Mouse (Mus musculus): Measurements from ENCODE around the gene Timm17b. TPM values are rescaled to one million over a fixed set of nuclear protein-coding genes. Genes with fewer than 3 reads are reported as not detected.

Gene Timm17b
- polyA plus RNA-seq, 1 experiment from 2014 or later: 173 TPM

Other genes with a start within 250 kb of the Timm17b start
- 9.9 and 11.8 TPM in 2 replicates for gene Prickle3, start 242.1 kb upstream of the Timm17b start, polyA plus RNA-seq (2015; fragmentation: Nextera tagmentation; extraction: Ambion mirVana)
- 100 and 115 TPM in 2 replicates for gene Plp2, start 228.0 kb upstream of the Timm17b start, polyA plus RNA-seq (2015; fragmentation: Nextera tagmentation; extraction: Ambion mirVana)
- gene Magix, start 218.1 kb upstream of the Timm17b start, polyA plus RNA-seq (2015; fragmentation: Nextera tagmentation; extraction: Ambion mirVana): 0.66 TPM in 1 of 2 replicates, not detected in the other
- gene Gpkow, start 202.2 kb upstream of the Timm17b start, polyA plus RNA-seq (2015; fragmentation: Nextera tagmentation; extraction: Ambion mirVana): 37.2 and 40.6 TPM in 2 replicates
- gene Wdr45, start 185.0 kb upstream of the Timm17b start, polyA plus RNA-seq (2015; fragmentation: Nextera tagmentation; extraction: Ambion mirVana): 37.7 and 40.1 TPM in 2 replicates
- not detected in 2 replicates for gene Gm45208, start 177.1 kb upstream of the Timm17b start, polyA plus RNA-seq (2015; fragmentation: Nextera tagmentation; extraction: Ambion mirVana)
- gene Praf2, start 170.9 kb upstream of the Timm17b start, polyA plus RNA-seq (2015; fragmentation: Nextera tagmentation; extraction: Ambion mirVana): 73.1 and 75.9 TPM in 2 replicates
- gene Ccdc120, start 148.5 kb upstream of the Timm17b start, polyA plus RNA-seq (2015; fragmentation: Nextera tagmentation; extraction: Ambion mirVana): 17.7 and 22.4 TPM in 2 replicates
- 28.5 and 28.7 TPM in 2 replicates for gene Tfe3, start 136.8 kb upstream of the Timm17b start, polyA plus RNA-seq (2015; fragmentation: Nextera tagmentation; extraction: Ambion mirVana)
- gene Gripap1, start 109.6 kb upstream of the Timm17b start, polyA plus RNA-seq (2015; fragmentation: Nextera tagmentation; extraction: Ambion mirVana): 49.8 and 50.1 TPM in 2 replicates
- gene Kcnd1, start 77.1 kb upstream of the Timm17b start, polyA plus RNA-seq (2015; fragmentation: Nextera tagmentation; extraction: Ambion mirVana): 1.3 and 2.3 TPM in 2 replicates
- 47.9 and 51.4 TPM in 2 replicates for gene Otud5, start 58.0 kb upstream of the Timm17b start, polyA plus RNA-seq (2015; fragmentation: Nextera tagmentation; extraction: Ambion mirVana)
- gene Pim2, start 21.1 kb upstream of the Timm17b start, polyA plus RNA-seq (2015; fragmentation: Nextera tagmentation; extraction: Ambion mirVana): 4.4 and 5.9 TPM in 2 replicates
- gene Slc35a2, start 15.3 kb upstream of the Timm17b start, polyA plus RNA-seq (2015; fragmentation: Nextera tagmentation; extraction: Ambion mirVana): 37.3 and 44.0 TPM in 2 replicates
- 155 and 156 TPM in 2 replicates for gene Pqbp1, start 88 bp upstream of the Timm17b start, polyA plus RNA-seq (2015; fragmentation: Nextera tagmentation; extraction: Ambion mirVana)
- gene Gm10491, start 8.5 kb downstream of the Timm17b start, polyA plus RNA-seq (2015; fragmentation: Nextera tagmentation; extraction: Ambion mirVana): not detected in 2 replicates
- gene Gm10490, start 10.2 kb downstream of the Timm17b start, polyA plus RNA-seq (2015; fragmentation: Nextera tagmentation; extraction: Ambion mirVana): not detected in 2 replicates
- 2.0 and 3.1 TPM in 2 replicates for gene Pcsk1n, start 20.5 kb downstream of the Timm17b start, polyA plus RNA-seq (2015; fragmentation: Nextera tagmentation; extraction: Ambion mirVana)
- gene Eras, start 29.2 kb downstream of the Timm17b start, polyA plus RNA-seq (2015; fragmentation: Nextera tagmentation; extraction: Ambion mirVana): not detected in 2 replicates
- gene Hdac6, start 48.5 kb downstream of the Timm17b start, polyA plus RNA-seq (2015; fragmentation: Nextera tagmentation; extraction: Ambion mirVana): 41.8 TPM in 2 replicates
- 1.6 and 2.0 TPM in 2 replicates for gene Gata1, start 78.7 kb downstream of the Timm17b start, polyA plus RNA-seq (2015; fragmentation: Nextera tagmentation; extraction: Ambion mirVana)
- gene Glod5, start 119.1 kb downstream of the Timm17b start, polyA plus RNA-seq (2015; fragmentation: Nextera tagmentation; extraction: Ambion mirVana): not detected in 2 replicates
- 64.7 and 68.5 TPM in 2 replicates for gene Suv39h1, start 175.4 kb downstream of the Timm17b start, polyA plus RNA-seq (2015; fragmentation: Nextera tagmentation; extraction: Ambion mirVana)
- 0.41 and 0.44 TPM in 2 replicates for gene Was, start 191.1 kb downstream of the Timm17b start, polyA plus RNA-seq (2015; fragmentation: Nextera tagmentation; extraction: Ambion mirVana)
- 23.2 and 27.2 TPM in 2 replicates for gene Wdr13, start 233.5 kb downstream of the Timm17b start, polyA plus RNA-seq (2015; fragmentation: Nextera tagmentation; extraction: Ambion mirVana)
- gene Rbm3, start 246.5 kb downstream of the Timm17b start, polyA plus RNA-seq (2015; fragmentation: Nextera tagmentation; extraction: Ambion mirVana): 501 and 572 TPM in 2 replicates

Data from embryonic facial prominence, embryonic 13.5 days (tissue).